Mouse (Mus musculus) megakaryocyte progenitor cell, adult 5-6 weeks (primary cell): ENCODE data around the gene Daam1. TPM values are rescaled to one million over a fixed set of nuclear protein-coding genes. Genes with fewer than 3 reads are reported as not detected.
"Not testable (repeated sequence)": the region's sequence is repeated elsewhere in the genome, so short reads cannot be mapped to it uniquely, and the experiment has no call there.

Experiments
- ATAC-seq: replicated peaks from 2 replicates; pipeline ENCODE4 v1.8.0; 2016; ENCODE audit warnings: mild to moderate bottlenecking, moderate TSS enrichment, inconsistent platforms; ENCODE audit not compliant: poor library complexity
- total RNA-seq, 2 experiments: library from RNA; stranded (forward) in 1 of 2; stranded (reverse) in 1 of 2; fragments of 157-497, 149-512 nt in 1 of 2; fragments of 200-1000 nt in 1 of 2; gene quantifications; 2 replicates each; pipeline versions ENCODE4 v1.2.3 to v1.2.4; 2015 to 2017

Gene Daam1
- total RNA-seq, 2 experiments from 2014 or later, result 17.5 to 17.9 TPM

DNA sequence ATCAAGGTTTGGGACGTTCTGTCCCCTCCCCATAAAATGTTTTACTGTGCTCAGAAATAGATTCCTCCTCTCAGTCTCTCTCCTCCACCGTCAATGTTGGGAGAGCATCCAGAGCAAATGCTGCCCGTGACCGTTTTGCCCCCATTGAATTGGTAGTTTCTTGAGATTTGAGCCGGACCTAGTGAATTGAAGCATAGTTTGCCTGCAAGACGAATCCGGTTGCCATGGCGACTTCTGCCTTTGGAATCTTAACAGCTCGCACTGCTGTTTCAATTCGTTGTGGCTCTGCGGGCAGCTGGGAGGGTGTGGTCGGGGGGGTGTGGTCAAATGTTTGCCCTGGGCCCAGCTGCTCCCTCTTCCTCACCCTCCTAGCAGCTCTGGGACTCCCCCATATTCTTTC, 1.3 kb downstream of the Daam1 start:
- peak; percentile 54 for ATAC-seq

DNA sequence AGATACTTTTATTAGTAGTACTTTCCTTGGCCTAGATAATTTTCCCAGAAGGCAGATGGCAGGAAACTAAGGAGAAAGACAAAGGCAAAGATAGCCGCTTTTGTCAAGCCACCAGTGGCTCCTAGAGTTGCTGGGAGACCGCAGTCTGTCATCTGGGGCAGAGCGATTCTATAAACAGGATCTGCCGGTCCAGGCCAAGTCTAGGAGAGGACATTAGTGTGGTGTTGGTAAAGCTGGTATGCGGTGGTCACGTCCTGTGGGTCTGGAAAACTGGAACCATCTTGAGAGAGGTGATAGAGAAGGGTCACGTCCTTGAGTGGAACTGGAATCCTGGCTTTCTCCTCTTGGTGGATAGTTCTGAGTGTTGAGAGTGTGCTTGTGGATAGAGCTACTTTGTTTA, 3.2 kb downstream of the Daam1 start:
- ATAC-seq, result no peak

DNA sequence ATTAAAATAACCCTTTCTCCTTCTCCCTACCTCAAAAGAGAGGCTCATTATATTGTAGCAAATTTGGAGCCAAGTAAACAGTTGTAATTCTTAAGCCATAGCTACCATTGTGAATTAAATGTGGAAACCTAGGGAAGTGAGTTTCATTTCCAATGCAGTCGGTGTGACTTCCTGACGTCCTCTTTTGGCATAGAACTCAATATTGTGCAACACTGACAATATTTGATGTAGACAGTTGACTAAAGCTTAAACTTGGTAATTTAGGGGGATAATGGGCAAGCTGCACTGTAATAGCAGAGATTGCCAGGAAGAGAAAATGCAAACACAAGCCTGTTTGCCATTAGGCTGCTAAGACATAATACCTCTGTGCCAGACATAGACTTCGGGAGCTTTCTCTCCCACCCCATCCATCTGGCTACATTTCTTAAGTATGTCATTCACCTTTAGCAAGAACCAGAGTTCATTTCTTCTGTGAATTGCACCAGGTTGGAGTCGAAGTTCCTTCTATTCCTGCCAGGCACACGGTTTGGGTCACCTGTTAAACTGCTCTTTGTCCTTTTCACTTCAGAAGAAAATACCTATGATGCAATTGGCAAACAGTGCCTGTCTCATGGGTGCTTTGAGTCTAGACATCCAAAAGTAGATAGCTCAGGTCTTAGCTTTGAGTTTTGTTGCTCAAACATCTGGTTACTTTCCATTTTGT, 5.2 kb downstream of the Daam1 start:
- ATAC-seq, result peak; percentile 20; the same call in 1 of the 2 replicates

DNA sequence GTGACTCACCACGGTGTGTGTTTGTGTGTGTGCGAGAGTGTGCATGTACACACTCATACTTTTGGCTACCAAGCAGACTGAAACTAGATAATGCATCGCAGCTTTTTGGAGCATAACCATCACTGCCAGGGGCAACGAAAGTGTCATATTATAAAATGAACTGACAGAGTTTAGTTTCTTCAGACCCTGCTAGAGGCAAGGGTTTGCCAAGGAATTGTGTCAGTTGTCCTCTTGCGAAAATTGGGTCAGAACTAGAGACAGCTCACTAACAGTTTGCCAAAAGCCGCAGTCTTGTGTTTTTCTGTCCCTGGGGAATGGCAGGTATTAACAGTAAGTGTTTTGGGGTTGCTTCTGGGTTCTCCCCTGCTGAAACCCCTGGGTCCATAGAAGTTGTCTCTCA, 5.9 kb downstream of the Daam1 start:
- ATAC-seq, result no peak

DNA sequence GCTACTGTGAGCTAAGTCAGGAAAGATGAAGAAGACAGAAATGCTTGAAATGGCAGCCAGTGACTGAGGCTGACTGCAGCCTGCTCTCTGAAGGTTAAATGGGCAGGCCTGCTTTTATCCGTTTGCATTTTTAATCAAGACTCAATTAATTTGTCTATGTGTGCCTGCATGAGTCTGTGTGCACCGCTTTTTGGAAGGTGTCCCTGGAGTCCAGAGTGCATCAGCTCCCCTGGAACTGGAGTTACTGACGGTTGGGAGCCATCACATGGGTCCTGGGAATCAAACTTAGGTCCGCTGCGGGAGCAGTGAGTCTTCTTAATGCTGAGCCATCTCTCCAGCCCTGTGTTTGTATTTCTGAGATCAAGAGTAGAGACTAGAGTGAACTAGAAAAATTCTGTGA, 6.7 kb downstream of the Daam1 start:
- ATAC-seq, result no peak

DNA sequence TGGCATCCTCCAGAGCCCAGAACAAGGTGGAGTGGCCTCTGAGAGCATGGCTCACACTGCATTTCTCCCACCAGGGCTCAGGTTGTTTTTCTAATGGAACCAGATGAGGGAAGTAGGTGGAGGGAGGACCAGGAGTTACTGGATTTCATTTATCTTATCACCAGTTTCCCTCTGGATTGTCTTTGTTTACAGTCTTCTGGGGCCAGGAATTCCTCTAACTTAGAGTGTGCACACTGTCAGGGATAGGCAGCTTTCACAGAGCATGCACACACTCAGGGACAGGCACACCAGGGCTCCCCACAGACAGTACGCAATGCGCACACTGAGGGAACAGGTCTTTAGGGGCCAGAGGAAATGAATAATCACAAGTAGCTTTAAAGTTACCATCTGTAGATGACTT, 7.4 kb downstream of the Daam1 start:
- no peak for ATAC-seq

DNA sequence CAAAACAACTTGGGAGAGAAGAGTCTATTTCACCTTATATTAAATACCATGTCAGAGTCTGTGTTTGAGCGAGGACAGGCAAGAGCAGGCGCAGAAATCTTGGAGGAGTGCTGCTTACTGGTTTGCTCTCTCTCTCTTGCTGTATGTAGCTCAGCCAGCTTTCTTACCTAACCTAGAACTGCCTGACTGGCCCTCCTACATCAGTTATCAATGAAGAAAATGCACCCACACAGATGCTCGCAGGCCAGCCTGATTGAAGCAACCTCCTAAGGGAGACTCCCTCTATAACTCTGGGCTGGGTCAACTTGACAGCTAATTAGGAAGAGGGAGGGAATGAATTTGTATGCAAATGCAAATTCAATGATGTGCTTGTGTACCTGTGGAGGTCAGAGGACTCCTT, 8.8 kb downstream of the Daam1 start:
- no peak for ATAC-seq

DNA sequence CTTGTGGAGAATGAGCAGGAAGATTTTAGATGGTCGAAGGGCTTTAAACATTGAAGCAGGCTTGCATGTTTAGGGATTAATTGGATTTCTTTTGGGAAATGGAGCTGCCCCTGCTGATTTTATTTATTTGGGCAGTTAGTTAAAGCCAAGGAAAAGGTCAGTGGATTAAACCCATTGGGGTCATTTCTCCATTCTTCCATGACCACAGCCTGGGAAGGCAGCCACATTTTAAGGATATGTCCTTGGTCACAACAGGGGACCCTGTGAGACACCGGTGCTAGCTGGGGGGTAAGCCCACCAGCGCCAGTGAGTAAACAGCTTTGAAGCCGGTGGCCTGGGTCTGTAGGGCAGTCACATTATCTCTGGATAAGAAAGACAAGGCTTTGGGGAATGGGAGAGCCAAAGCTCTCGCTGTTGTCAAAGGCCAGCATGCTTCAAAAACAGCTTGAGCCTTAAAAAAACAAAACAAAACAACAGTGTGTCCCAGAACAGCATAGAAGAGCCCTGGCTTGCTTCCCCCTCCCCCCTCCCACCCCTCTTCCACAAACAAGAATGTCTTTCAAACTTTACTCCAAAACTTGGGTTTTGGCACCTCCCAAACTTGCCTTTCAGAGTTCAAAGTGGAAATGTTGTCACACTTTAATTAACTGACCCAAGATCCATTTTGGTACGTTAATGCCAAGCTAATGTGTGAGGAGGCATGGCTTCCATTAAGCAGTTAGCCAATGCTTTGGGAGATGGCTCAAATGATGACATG, 9.7 kb downstream of the Daam1 start:
- no peak for ATAC-seq

DNA sequence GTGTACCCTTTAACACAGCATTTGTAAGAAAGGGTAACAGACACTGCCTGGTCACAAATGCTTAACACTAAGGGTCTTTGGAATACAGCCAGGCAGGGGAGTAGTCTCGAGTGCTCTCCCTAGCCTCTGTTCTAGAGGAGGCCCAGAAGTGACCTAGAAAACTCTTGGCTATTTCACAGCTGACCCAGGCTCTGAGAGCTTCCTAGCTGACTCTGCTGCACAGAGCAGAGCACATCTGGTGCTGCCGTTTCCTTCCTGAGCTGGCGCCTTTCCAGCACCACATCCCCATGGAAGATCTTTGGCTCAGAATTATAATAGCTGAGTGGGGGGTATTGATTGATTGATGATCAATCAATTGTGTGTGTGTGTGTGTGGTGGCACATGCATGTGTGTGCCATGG, 11.1 kb downstream of the Daam1 start:
- ATAC-seq, result no peak

DNA sequence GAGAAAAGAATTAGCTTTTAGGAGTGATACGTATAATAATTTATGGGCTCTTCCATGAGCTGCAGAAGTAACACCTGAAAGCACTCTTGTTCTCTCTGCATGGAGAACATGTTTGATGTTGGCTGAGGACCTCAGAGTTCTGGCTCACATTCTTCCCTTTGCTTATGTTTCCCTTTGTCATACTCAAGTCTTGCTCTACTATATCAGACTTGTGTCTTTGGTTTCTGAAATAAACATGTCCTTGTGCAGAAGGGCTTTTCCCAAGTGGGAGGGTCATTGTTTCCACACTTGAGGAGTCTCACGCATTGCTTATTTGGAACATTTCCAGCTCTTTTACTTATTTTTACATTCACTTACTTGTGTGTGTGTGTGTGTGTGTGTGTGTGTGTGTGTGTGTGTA, 11.7 kb downstream of the Daam1 start:
- no peak for ATAC-seq

DNA sequence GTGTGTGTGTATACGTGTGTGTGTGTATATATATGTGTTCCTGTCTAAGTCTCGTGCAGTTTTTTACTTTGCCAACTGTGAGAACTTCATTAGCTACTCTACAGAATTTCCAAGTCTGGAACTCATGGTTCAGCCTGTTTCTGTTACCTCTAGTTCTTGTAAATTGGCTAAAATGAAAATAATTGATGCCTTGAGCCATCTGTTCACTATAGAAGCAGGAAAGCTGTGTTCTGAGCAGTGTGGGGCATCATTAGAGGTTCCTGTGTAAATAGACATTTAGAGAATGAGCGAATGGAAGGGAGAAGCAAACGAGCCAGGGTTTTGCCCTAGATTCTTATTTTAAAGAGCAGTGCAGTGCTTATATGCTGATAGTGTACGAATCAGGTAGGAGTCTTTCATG, 14.6 kb downstream of the Daam1 start:
- ATAC-seq, result no peak

DNA sequence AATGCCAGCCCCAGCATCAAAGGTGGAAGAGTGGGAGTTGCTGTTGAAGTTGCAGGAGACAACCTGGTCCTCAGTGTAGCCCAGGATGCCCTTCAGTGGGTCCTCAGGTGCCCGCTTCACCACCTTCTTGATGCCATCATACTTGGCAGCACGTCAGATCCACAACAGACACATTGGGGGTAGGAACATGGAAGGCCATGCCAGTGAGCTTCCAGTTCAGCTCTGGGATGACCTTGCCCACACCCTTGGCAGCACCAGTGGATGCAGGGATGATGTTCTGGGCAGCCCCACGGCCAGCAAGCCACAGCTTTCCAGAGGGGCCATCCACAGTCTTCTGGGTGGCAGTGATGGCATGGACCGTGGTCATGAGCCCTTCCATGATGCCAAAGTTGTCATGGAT, 15.5 kb downstream of the Daam1 start:
- ATAC-seq, result not testable (repeated sequence)

DNA sequence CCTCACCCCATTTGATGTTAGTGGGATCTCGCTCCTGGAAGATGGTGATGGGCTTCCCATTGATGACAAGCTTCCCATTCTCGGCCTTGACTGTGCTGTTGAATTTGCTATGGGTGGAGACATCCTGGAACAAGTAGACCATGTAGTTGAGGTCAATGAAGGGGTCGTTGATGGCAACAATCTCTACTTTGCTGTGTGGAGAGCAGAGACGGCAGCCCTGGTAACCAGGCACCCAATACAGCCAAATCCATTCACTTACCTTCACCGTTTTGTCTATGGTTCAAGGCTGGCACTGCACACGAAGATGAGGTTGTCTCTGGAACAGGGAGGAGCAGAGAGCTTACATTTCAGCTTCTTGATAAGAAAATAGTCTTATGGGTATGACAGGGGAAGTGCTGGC, 16.1 kb downstream of the Daam1 start:
- ATAC-seq, result not testable (repeated sequence)

DNA sequence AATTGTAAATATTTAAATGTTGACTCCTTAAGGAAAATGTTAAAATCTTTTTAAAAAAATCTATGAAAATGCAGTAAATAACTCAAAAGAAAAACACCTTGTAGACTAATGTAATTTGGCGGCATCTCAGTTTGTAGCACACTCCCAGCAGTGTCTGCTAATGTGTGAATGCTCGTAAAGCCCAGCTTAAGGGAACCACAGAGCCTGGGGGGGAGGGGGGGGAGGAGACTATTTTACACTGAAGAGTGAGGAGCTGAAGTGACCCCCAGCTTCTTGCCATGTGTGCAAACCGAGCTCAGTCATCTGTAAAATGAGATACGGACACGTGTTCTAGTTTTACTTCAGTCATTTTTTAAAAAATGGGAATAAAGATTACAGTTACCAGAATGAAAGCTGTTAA, 16.7 kb downstream of the Daam1 start:
- ATAC-seq, result no peak

DNA sequence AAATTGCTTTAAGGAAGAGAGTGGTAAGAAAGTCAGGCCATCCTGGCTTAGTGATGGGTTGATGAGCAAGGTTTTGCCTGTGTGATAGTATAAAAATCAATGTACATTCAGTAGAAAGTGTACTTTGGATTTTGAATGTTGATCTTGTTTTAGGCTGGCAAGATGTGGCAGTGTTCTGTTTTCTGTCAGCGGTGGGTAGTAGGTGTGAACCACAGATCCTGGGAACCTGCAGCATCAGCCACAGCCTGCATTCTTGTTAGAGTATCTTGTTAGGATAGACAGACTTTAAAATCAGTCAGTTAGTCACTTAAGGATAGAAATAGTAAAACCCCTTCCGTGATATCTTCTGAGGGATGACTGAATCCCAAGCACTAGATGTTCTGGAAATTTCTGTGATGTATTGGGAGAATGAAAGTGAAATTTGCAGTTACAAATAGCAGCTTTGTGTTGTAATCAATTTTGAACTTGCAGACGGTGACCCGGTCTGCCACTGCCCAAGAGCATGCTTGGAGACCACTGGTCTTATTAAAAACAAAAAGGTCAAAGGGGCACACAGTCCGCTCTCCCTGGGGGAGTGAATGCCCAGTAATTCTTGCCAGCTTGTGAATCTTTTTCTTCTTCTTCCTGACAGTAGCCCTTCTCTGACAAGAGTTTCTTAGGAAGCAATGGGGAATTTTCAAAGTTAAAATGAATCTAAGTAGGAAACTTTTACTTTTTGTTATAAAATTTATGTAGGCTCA, 17.3 kb downstream of the Daam1 start:
- no peak for ATAC-seq

DNA sequence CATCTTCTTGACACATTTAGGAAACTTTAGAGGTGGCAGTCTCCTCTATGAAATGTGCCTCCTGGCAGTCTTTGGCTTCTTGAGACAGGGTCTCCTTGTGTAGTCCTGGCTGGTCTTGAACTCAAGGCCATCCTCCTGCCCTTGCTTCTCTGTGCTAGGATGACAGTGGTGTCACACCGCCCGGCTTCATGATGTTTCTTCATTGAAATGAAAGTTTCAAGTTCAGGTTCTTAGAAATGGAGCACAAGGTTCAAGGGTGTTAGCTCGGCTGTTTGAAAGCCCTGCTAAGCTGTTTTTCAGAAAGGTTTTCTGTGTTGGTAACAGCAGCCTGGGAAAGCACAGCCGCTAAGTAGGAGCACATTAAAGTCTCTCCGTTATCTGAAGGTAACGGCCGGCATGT, 18.2 kb downstream of the Daam1 start:
- no peak for ATAC-seq

DNA sequence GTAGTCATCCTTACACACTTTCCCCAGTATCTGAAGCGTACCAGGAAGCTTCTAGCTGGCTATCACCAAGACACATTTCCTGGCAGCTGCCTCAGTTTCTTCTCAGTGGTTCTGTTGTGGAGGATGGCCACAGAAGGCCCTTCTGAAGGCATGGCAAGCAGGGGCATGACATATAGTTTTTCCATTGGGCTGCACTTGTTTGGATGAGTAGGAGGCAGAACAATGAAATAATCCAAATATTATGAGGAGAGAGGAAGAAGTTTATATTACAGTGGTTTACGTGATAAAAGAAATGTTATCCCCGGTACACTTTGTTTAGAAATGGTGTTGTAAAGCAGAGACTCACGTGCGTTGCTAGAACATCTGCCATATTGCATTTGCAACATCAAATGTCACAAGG, 19.3 kb downstream of the Daam1 start:
- no peak for ATAC-seq

DNA sequence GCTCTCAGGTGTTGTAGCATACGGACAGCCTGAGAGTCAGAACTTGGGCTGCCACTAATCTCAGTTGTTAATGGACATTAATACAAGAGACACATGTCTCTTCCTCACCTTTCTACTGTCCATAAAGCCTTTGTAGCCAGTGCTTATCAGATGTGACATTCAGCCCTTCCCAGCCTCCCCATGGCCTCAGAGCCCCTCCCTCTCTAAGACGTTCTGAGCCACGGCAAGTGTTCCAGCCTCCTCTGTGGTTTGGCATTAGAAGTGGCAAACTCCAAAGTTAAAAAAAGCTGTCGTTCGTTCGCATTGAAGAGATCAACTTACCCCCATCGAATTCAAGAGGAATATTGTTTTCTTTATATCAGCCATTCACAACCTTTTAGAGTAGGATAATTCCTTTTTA, 21.8 kb downstream of the Daam1 start:
- peak; percentile 68 for ATAC-seq

DNA sequence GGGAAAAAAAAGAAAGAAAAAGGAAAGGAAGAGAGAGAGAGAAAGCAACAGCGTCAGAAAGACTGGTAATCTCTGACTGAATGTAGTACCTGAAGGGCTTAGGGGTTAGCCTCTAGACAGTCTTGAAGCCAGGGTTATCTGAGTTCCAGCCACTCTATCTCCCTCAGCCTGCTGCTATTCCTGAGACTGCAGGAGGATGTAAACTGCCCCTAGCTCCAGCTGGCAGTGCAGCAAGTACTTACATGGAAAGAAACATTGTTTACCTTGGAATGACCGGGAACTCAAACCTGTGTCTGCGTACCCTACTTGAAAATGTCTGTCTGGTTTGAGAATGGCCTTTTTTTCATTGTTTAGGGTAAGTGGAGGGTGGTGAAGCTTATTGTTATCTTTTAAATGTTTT, 22.8 kb downstream of the Daam1 start:
- no peak for ATAC-seq

DNA sequence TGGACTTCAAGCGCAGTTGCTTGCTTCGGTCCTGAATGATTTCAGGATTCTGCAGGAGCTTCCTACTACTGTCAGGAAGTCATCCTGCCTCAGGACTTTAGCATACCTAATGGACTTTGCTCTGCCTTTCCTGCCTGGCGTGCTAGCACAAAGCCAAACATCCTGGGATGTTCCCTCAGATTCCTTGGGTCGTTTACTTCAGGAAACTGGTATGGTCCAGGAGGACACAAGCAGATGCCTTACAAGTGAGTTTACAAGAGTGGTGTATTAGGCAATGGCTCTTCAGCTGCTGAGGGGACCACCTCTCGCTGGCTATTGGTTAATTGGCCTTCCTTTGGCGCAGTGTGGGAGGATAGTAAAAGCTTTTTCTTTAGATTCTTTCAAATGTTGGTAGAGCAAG, 23.3 kb downstream of the Daam1 start:
- ATAC-seq, result no peak

DNA sequence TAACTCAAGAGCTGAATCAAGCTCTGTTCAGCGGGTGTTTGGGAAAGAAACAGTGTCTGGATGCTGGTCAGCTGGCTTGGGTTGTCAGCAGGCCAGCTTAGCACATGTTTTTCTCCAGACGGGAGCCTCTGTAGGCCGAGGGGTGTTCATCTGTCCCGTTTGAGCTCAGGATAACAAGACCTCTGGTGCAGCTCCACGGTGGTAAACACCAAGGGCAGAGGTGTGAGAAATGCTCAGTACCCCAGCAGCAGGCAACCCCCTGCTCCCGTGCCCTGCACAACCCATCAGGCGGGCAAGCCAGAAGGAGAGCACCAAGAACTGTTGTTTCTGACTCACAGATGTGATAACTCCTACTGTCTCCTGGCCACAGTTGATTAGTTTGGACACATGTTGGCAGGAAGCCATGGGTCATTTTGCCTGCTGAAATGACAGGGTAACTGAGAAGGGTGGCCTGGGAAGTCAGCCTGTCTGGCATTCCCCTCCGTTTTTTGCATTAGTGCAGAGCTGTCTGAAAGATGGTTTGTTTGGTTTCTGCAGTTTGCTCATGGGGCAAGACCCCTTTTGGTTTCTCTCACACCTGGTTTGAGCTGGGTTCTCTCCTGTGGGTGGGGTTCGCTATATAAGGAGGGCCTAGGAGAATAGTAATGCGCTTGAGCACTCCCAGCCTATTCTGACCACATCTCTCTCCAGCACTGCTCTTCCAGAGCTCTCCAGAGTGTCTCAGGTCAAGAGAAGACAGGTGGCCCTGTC, 25.0 kb downstream of the Daam1 start:
- ATAC-seq, result no peak

DNA sequence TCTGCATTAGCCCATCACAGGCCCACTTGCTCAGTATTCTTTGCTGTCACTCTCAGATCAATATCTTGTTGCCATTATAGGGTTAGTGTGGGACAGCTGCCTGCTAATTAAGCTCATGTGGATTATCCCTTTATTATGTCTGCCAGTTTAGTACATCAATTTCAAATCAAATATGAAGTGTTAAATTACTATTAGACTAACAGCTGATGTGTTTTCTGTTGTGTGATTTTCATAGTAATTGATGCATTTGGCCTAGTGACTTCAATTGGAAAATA, 25.5 kb downstream of the Daam1 start:
- no peak for ATAC-seq
